Mouse (Mus musculus): ENCODE data around the gene Gm42417. TPM values are rescaled to one million over a fixed set of nuclear protein-coding genes. Genes with fewer than 3 reads are reported as not detected.

Gm42417 gene
- polyA plus RNA-seq, 1 experiment: 0.05 TPM

GRCm38 (mm10) chr1:36529274-36529673, 10.0 kb downstream of the Gm42417 start:
- H3ac ChIP-seq (ENCODE audit: control insufficient read depth, insufficient read length, low read depth): no peak overlapping the region
- H3K36me3 ChIP-seq (ENCODE audit: control insufficient read depth, insufficient read depth): peaks cover 4% of the 10 kb centered on the region
- no peaks in the 10 kb centered on the region for H3K27me3 ChIP-seq (ENCODE audit: control insufficient read depth, insufficient read depth, insufficient read length)
- no peaks in the 10 kb centered on the region for H3K79me3 ChIP-seq (ENCODE audit: low read depth)
- TF ChIP-seq MAX (IDR thresholded peaks at IDR 0.05) (no peak), MYOG (IDR thresholded peaks at IDR 0.05; ENCODE audit: control insufficient read depth, extremely low read depth, insufficient read length) (no peak), FOSL1 (IDR thresholded peaks at IDR 0.05; ENCODE audit: insufficient read depth, low read length, poor library complexity, severe bottlenecking) (no peak), MYOD1 (IDR thresholded peaks at IDR 0.05; ENCODE audit: control insufficient read depth, insufficient read length, low read depth) (no peak), CTCF (IDR thresholded peaks at IDR 0.05; ENCODE audit: control insufficient read depth, insufficient read depth, insufficient read length) (no peak), CEBPB (IDR thresholded peaks at IDR 0.05; ENCODE audit: low read depth) (no peak), USF1 (IDR thresholded peaks at IDR 0.05; ENCODE audit: low read depth) (no peak)
- no peak overlapping the region for H3K4me3 ChIP-seq (ENCODE audit: insufficient read depth, poor library complexity, severe bottlenecking)
- H3K79me2 ChIP-seq (ENCODE audit: control insufficient read depth, insufficient read depth): no peaks in the 10 kb centered on the region

DNA sequence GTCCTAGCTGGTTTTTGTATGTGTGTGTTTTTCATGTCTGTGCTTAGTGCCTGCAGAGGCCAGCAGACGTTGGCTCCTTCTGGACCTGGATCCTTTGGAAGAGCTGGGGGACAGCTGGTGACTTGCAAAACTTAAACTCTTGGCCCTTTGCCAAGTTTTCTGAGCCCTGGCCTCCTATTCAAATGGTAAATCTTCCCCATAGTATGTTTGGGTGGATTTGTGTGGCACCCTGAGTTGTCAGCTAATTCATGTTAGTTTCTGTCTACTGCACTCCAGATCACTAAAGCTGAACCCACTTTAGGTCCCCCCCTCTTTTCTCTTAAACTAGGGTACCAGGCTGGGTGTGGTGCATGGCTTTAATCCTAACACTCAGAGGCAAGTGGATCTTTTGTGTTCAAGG, 10.9 kb downstream of the Gm42417 start:
- no peaks in the 10 kb centered on the region for H3K79me3 ChIP-seq (ENCODE audit: low read depth)
- peaks cover 11% of the 10 kb centered on the region for H3K36me3 ChIP-seq (ENCODE audit: control insufficient read depth, insufficient read depth)
- H3K79me2 ChIP-seq (ENCODE audit: control insufficient read depth, insufficient read depth): no peaks in the 10 kb centered on the region
- no peak for TF ChIP-seq MAX (IDR thresholded peaks at IDR 0.05)
- TF ChIP-seq FOSL1 (IDR thresholded peaks at IDR 0.05; ENCODE audit: insufficient read depth, low read length, poor library complexity, severe bottlenecking): no peak
- no peak for TF ChIP-seq CEBPB (IDR thresholded peaks at IDR 0.05; ENCODE audit: low read depth)
- H3K27me3 ChIP-seq (ENCODE audit: control insufficient read depth, insufficient read depth, insufficient read length): no peaks in the 10 kb centered on the region
- no peak overlapping the region for H3K4me3 ChIP-seq (ENCODE audit: insufficient read depth, poor library complexity, severe bottlenecking)
- no peak overlapping the region for H3ac ChIP-seq (ENCODE audit: control insufficient read depth, insufficient read length, low read depth)

- Histone ChIP-seq H3K4me3 (ENCODE audit: insufficient read depth, poor library complexity, severe bottlenecking) (no peak overlapping the region), H3K79me3 (ENCODE audit: low read depth) (no peaks in the 10 kb centered on the region), H3K27me3 (ENCODE audit: control insufficient read depth, insufficient read depth, insufficient read length) (no peaks in the 10 kb centered on the region), H3K79me2 (ENCODE audit: control insufficient read depth, insufficient read depth) (no peaks in the 10 kb centered on the region), H3ac (ENCODE audit: control insufficient read depth, insufficient read length, low read depth) (no peak overlapping the region), H3K36me3 (ENCODE audit: control insufficient read depth, insufficient read depth) (peaks cover 19% of the 10 kb centered on the region)
- TF ChIP-seq CTCF (IDR thresholded peaks at IDR 0.05; ENCODE audit: control insufficient read depth, insufficient read depth, insufficient read length) (no peak), CEBPB (IDR thresholded peaks at IDR 0.05; ENCODE audit: low read depth) (no peak), FOSL1 (IDR thresholded peaks at IDR 0.05; ENCODE audit: insufficient read depth, low read length, poor library complexity, severe bottlenecking) (no peak), USF1 (IDR thresholded peaks at IDR 0.05; ENCODE audit: low read depth) (no peak), MYOD1 (IDR thresholded peaks at IDR 0.05; ENCODE audit: control insufficient read depth, insufficient read length, low read depth) (no peak), MAX (IDR thresholded peaks at IDR 0.05) (no peak)
Observed at GRCm38 (mm10) chr1:36526903-36527302, 12.3 kb downstream of the Gm42417 start.

- no peaks in the 10 kb centered on the region for H3K79me3 ChIP-seq (ENCODE audit: low read depth)
- H3ac ChIP-seq (ENCODE audit: control insufficient read depth, insufficient read length, low read depth): no peak overlapping the region
- no peaks in the 10 kb centered on the region for H3K27me3 ChIP-seq (ENCODE audit: control insufficient read depth, insufficient read depth, insufficient read length)
- no peaks in the 10 kb centered on the region for H3K79me2 ChIP-seq (ENCODE audit: control insufficient read depth, insufficient read depth)
- no peak overlapping the region for H3K4me3 ChIP-seq (ENCODE audit: insufficient read depth, poor library complexity, severe bottlenecking)
- peaks cover 27% of the 10 kb centered on the region for H3K36me3 ChIP-seq (ENCODE audit: control insufficient read depth, insufficient read depth)
- TF ChIP-seq USF1 (IDR thresholded peaks at IDR 0.05; ENCODE audit: low read depth): no peak
- TF ChIP-seq CEBPB (IDR thresholded peaks at IDR 0.05; ENCODE audit: low read depth): no peak
- TF ChIP-seq MAX (IDR thresholded peaks at IDR 0.05): no peak
- no peak for TF ChIP-seq MYOD1 (IDR thresholded peaks at IDR 0.05; ENCODE audit: control insufficient read depth, insufficient read length, low read depth)
- TF ChIP-seq CTCF (IDR thresholded peaks at IDR 0.05; ENCODE audit: control insufficient read depth, insufficient read depth, insufficient read length): no peak
- no peak for TF ChIP-seq FOSL1 (IDR thresholded peaks at IDR 0.05; ENCODE audit: insufficient read depth, low read length, poor library complexity, severe bottlenecking)
- no peak for TF ChIP-seq MYOG (IDR thresholded peaks at IDR 0.05; ENCODE audit: control insufficient read depth, extremely low read depth, insufficient read length)
Observed at GRCm38 (mm10) chr1:36525774-36526173, 13.5 kb downstream of the Gm42417 start.

DNA sequence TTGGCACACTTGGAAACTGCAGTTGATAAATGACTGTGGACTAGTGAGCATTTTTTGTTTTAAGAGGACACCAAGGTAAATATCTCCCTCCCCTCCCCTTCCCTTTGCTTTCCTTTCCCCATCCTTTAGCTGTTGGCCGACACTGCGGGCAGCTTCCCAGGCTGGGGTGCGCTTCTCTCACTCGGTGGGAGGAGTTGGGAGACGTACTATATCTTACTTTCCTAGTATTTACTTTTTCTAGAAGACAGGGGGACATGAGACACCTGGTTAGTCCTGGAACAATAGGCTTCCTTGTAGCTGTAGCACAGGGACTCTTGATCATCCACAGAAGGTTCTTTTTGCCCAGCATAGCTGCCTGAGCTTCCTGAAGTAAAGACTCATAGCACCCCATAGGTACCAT, 15.2 kb downstream of the Gm42417 start:
- H3K36me3 ChIP-seq (ENCODE audit: control insufficient read depth, insufficient read depth): peaks cover 27% of the 10 kb centered on the region
- no peak overlapping the region for H3ac ChIP-seq (ENCODE audit: control insufficient read depth, insufficient read length, low read depth)
- no peaks in the 10 kb centered on the region for H3K79me2 ChIP-seq (ENCODE audit: control insufficient read depth, insufficient read depth)
- H3K27me3 ChIP-seq (ENCODE audit: control insufficient read depth, insufficient read depth, insufficient read length): no peaks in the 10 kb centered on the region
- no peaks in the 10 kb centered on the region for H3K79me3 ChIP-seq (ENCODE audit: low read depth)
- H3K4me3 ChIP-seq (ENCODE audit: insufficient read depth, poor library complexity, severe bottlenecking): no peak overlapping the region
- TF ChIP-seq CTCF (IDR thresholded peaks at IDR 0.05; ENCODE audit: control insufficient read depth, insufficient read depth, insufficient read length) (no peak), MAX (IDR thresholded peaks at IDR 0.05) (no peak), MYOD1 (IDR thresholded peaks at IDR 0.05; ENCODE audit: control insufficient read depth, insufficient read length, low read depth) (no peak), CEBPB (IDR thresholded peaks at IDR 0.05; ENCODE audit: low read depth) (no peak), FOSL1 (IDR thresholded peaks at IDR 0.05; ENCODE audit: insufficient read depth, low read length, poor library complexity, severe bottlenecking) (no peak), MYOG (IDR thresholded peaks at IDR 0.05; ENCODE audit: control insufficient read depth, extremely low read depth, insufficient read length) (no peak), USF1 (IDR thresholded peaks at IDR 0.05; ENCODE audit: low read depth) (no peak)

GRCm38 (mm10) chr1:36523332-36524013, 15.8 kb downstream of the Gm42417 start:
- no peak overlapping the region for H3ac ChIP-seq (ENCODE audit: control insufficient read depth, insufficient read length, low read depth)
- H3K4me3 ChIP-seq (ENCODE audit: insufficient read depth, poor library complexity, severe bottlenecking): no peak overlapping the region
- no peaks in the 10 kb centered on the region for H3K79me3 ChIP-seq (ENCODE audit: low read depth)
- H3K79me2 ChIP-seq (ENCODE audit: control insufficient read depth, insufficient read depth): no peaks in the 10 kb centered on the region
- no peaks in the 10 kb centered on the region for H3K27me3 ChIP-seq (ENCODE audit: control insufficient read depth, insufficient read depth, insufficient read length)
- peaks cover 27% of the 10 kb centered on the region for H3K36me3 ChIP-seq (ENCODE audit: control insufficient read depth, insufficient read depth)
- no peak for TF ChIP-seq MYOG (IDR thresholded peaks at IDR 0.05; ENCODE audit: control insufficient read depth, extremely low read depth, insufficient read length)
- TF ChIP-seq MYOD1 (IDR thresholded peaks at IDR 0.05; ENCODE audit: control insufficient read depth, insufficient read length, low read depth): peak; percentile 78
- no peak for TF ChIP-seq CEBPB (IDR thresholded peaks at IDR 0.05; ENCODE audit: low read depth)
